9 mouse cellular contexts compared by ENCODE assay signal in genomic region chr2:122558317-122558716, GRCm38 (mm10). TPM values are rescaled to one million over a fixed set of nuclear protein-coding genes. Genes with fewer than 3 reads are reported as not detected.
DNase-seq lines count a peak whose midpoint lies in the region; ATAC-seq lines count a peak whose summit lies in the region.
"Had no signal": no experiment of that assay in that cellular context is flagged by ENCODE, and none has a peak within 500 bp of the region (broad histone marks: within the 10 kb centered on the region; RNA-seq: fewer than 3 reads in every experiment).

No protein-coding gene starts in this region.

- no peak overlapping the region for H3K27ac ChIP-seq in neural tube, embryonic 14.5 days (ENCODE audit: low read depth, low read length)
- H3K27ac ChIP-seq: hindbrain, embryonic 15.5 days had no signal

- H3K4me2 ChIP-seq in neural tube, embryonic 14.5 days (ENCODE audit: low read depth, low read length): no peak overlapping the region
- H3K4me2 ChIP-seq: hindbrain, embryonic 15.5 days had no signal

- no peak overlapping the region for H3K9ac ChIP-seq in neural tube, embryonic 14.5 days (replicated peaks; ENCODE audit: low read depth, low read length)
- H3K9ac ChIP-seq: hindbrain, embryonic 15.5 days had no signal

- no peaks in the 10 kb centered on the region for H3K9me3 ChIP-seq in neural tube, embryonic 14.5 days (ENCODE audit: control insufficient read depth, low read length)
- H3K9me3 ChIP-seq: hindbrain, embryonic 15.5 days had no signal

- ATAC-seq in neural tube, embryonic 14.5 days (ENCODE audit: low read depth): peak; percentile 41; the same call in 1 of the 2 replicates
- peak; percentile 63 to 75; a peak in 3 of 4 replicates for ATAC-seq in hematopoietic stem cell, adult 5-6 weeks (replicated peaks in 1 of 2; ENCODE audit: insufficient read depth in 1 of 2, low FRiP score in 2 of 2, low TSS enrichment in 1 of 2, low read depth in 1 of 2, poor library complexity in 2 of 2, severe bottlenecking in 2 of 2)
- ATAC-seq in megakaryocyte progenitor cell, adult 5-6 weeks (replicated peaks; ENCODE audit: poor library complexity): peak; percentile 62
- no peak for ATAC-seq in erythroid progenitor cell, adult 5-6 weeks (replicated peaks; ENCODE audit: low FRiP score, poor library complexity, severe bottlenecking)

- H3K27me3 ChIP-seq in neural tube, embryonic 14.5 days (ENCODE audit: control insufficient read depth, insufficient read depth, low read length): no peaks in the 10 kb centered on the region
- H3K27me3 ChIP-seq: hindbrain, embryonic 15.5 days had no signal

- DNase-seq in gastrocnemius, postnatal 10 days: peak; percentile 15
- no peak for DNase-seq in gastrocnemius, postnatal 25 days
- DNase-seq in neural tube, embryonic 10.5 days (ENCODE audit: extremely low spot score, low spot score): no peak
- peak; percentile 64 for DNase-seq in adrenal gland, postnatal 10 days

- no peak overlapping the region for H3K4me3 ChIP-seq in neural tube, embryonic 14.5 days (ENCODE audit: low read depth, low read length)
- H3K4me3 ChIP-seq: hindbrain, embryonic 15.5 days had no signal

- H3K4me1 ChIP-seq in neural tube, embryonic 14.5 days (ENCODE audit: control insufficient read depth, insufficient read depth, low read length): no peaks in the 10 kb centered on the region
- H3K4me1 ChIP-seq: hindbrain, embryonic 15.5 days had no signal

- H3K36me3 ChIP-seq in neural tube, embryonic 14.5 days (ENCODE audit: control insufficient read depth, insufficient read depth, low read length): no peaks in the 10 kb centered on the region
- H3K36me3 ChIP-seq: hindbrain, embryonic 15.5 days had no signal

- WGBS in neural tube, embryonic 14.5 days: 40% methylated on average over 2 of the region's 2 CpGs

RNA-seq across cellular contexts. Expression of gene Gatm, which starts 52.8 kb away (rescaled TPM):
- total RNA-seq in gastrocnemius, postnatal 10 days (2021): 100 to 1,000 TPM; 181 to 186 TPM
- 10 to 100 TPM in 1 of 2 experiments, 1 to 10 TPM in 1; 9.3 to 12.7 TPM for total RNA-seq in gastrocnemius, postnatal 25 days (2021)
- 35.3 and 37.6 TPM in 2 replicates for polyA plus RNA-seq in neural tube, embryonic 14.5 days (2014; fragmentation: Nextera tagmentation; extraction: Ambion mirVana)
- total RNA-seq in adrenal gland, postnatal 10 days (2021): 10 to 100 TPM; 12.5 to 16.5 TPM
- 26.8 and 40.8 TPM in 2 replicates for total RNA-seq in hematopoietic stem cell, adult 5-6 weeks (2017)
- 199 and 209 TPM in 2 replicates for total RNA-seq in megakaryocyte progenitor cell, adult 5-6 weeks (2015)
- 131 and 133 TPM in 2 replicates for total RNA-seq in megakaryocyte progenitor cell, adult 5-6 weeks (2017)
- 30.6 and 32.3 TPM in 2 replicates for total RNA-seq in erythroid progenitor cell, adult 5-6 weeks (2015; ENCODE audit: low replicate concordance)
- 19.6 and 21.6 TPM in 2 replicates for total RNA-seq in erythroid progenitor cell, adult 5-6 weeks (2017; ENCODE audit: low replicate concordance)

Comparison
In these comparisons a context has a peak if more than half of its experiments do, and no peak if none do; other contexts are left out.
1. DNase-seq: peak in gastrocnemius, postnatal 10 days (single experiment) and adrenal gland, postnatal 10 days (single experiment); none in gastrocnemius, postnatal 25 days (single experiment) and neural tube, embryonic 10.5 days (single experiment).